Mouse (Mus musculus) liver, embryonic 15.5 days (tissue): ENCODE data around the gene BC067074. TPM values are rescaled to one million over a fixed set of nuclear protein-coding genes. Genes with fewer than 3 reads are reported as not detected.

Experiments used
- ATAC-seq: fragments of 200-750 bp; cut with Nextera tagmentation; 2 replicates; pipeline ENCODE4 v1.8.0; 2017; ENCODE audit warnings: moderate number of reproducible peaks, mild to moderate bottlenecking, moderate library complexity; ENCODE audit not compliant: insufficient read depth
- H3K27ac ChIP-seq: fragments of 300-500 bp; sonication (generic); replicated peaks from 2 replicates; pipeline ENCODE4 v1.5.1; 2015; ENCODE audit warnings: mild to moderate bottlenecking, inconsistent platforms
- H3K27me3 ChIP-seq: fragments of 300-500 bp; sonication (generic); 2 replicates; pipeline ENCODE4 v1.6.1; 2015; ENCODE audit warnings: mild to moderate bottlenecking, inconsistent platforms
- H3K36me3 ChIP-seq: fragments of 300-500 bp; sonication (generic); replicated peaks from 2 replicates; pipeline ENCODE4 v1.6.1; 2015; ENCODE audit warnings: moderate library complexity, mild to moderate bottlenecking, inconsistent platforms
- H3K4me1 ChIP-seq: fragments of 300-500 bp; sonication (generic); replicated peaks from 2 replicates; pipeline ENCODE4 v1.6.1; 2015; ENCODE audit warnings: inconsistent platforms
- H3K4me2 ChIP-seq: fragments of 300-500 bp; sonication (generic); 2 replicates; pipeline ENCODE4 v1.6.1; 2015; ENCODE audit warnings: moderate library complexity, mild to moderate bottlenecking, inconsistent platforms
- H3K4me3 ChIP-seq: fragments of 300-500 bp; sonication (generic); replicated peaks from 2 replicates; pipeline ENCODE4 v1.5.1; 2015; ENCODE audit warnings: mild to moderate bottlenecking, inconsistent platforms
- H3K9ac ChIP-seq: fragments of 300-500 bp; sonication (generic); 2 replicates; pipeline ENCODE4 v1.6.1; 2015; ENCODE audit warnings: moderate library complexity, mild to moderate bottlenecking, inconsistent platforms
- H3K9me3 ChIP-seq: fragments of 300-500 bp; sonication (generic); replicated peaks from 2 replicates; pipeline ENCODE4 v1.6.1; 2016; ENCODE audit warnings: inconsistent platforms
- WGBS: fragments of 180-500 bp; shearing (Covaris S2); methylation state at CpG from one replicate; pipeline ENCODE4 v1.1.7; 2015; ENCODE audit warnings: mixed read lengths; ENCODE audit not compliant: insufficient replicate concordance; 5-methylcytosine and 5-hydroxymethylcytosine counted together
- polyA plus RNA-seq: library from polyadenylated mRNA; unstranded; fragments of >200 nt; fragmentation: Nextera tagmentation; extraction: Ambion mirVana; gene quantifications from 2 replicates; pipeline ENCODE4 v1.2.1, GENCODE M21; 2015

BC067074 gene
- polyA plus RNA-seq, 1 experiment from 2014 or later = 0.18 TPM

DNA sequence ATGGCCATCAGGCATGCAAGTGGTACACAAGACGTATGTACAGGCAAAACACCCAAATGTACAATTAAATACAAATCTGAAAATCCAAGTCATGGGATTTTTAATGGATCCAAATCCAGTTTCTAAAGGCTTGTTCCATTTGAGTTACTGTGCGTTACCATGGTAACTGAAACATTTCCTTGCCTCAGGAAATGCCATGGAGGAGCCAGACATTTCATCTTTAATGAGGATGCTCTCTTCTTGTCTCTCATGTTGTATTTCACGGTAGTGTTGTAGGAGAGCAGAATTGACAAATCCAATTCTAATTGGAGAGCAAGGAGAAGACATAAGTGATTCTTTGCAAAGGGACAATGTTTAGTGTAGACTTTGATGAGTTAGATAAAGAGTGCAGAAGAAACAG, 31.3 kb downstream of the BC067074 start:
- no peak overlapping the region for H3K4me3 ChIP-seq
- no peaks in the 10 kb centered on the region for H3K4me1 ChIP-seq
- WGBS = 65% methylated on average over 3 of the region's 3 CpGs
- no peak overlapping the region for H3K9ac ChIP-seq
- no peak for ATAC-seq
- H3K27me3 ChIP-seq = no peaks in the 10 kb centered on the region
- H3K4me2 ChIP-seq = no peak overlapping the region
- H3K27ac ChIP-seq = no peak overlapping the region
- H3K9me3 ChIP-seq = no peaks in the 10 kb centered on the region
- H3K36me3 ChIP-seq = no peaks in the 10 kb centered on the region

DNA sequence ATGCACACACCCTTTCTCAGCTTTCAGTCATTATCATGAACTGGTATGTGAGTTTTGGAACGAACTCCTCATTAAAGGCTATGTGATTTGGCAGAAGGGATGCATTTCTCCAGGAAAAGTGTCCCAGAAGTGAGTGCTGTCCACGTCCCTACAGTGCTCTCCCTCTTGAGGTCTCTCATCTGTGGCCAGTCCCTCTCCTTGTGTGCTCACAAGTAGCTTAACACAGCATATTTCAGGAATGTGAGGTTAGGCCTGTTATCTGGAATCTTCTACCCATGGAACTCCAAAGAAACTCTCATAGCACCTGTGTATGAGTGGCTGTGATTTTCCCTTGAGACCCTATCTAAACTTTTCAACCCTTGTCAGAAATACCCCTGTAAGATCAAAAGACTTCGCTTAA, 32.7 kb downstream of the BC067074 start:
- Histone ChIP-seq H3K27ac (no peak overlapping the region), H3K4me3 (no peak overlapping the region), H3K36me3 (no peaks in the 10 kb centered on the region), H3K4me1 (no peaks in the 10 kb centered on the region), H3K9ac (no peak overlapping the region), H3K27me3 (no peaks in the 10 kb centered on the region), H3K4me2 (no peak overlapping the region), H3K9me3 (no peaks in the 10 kb centered on the region)
- 45% methylated on average over 3 of the region's 3 CpGs for WGBS
- no peak for ATAC-seq

DNA sequence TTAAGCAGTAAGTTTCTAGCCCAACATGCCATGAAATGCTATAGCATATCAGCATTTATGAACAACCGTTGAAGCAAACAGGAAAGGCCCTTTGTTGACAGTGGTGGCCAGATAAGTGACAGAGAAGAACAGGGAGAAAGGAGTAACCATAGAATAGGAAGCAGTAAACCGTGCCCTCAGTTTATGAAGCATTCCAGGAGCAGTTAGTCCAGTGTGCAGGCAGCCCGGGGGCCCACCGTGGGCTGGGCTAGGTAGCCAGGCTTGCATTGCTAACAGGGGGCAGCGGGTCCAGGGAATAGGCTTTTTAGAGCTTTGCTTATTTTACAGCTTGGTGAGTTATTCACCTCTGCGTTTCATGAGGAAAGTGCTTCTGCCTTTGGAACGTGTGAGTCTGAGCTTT, 39.3 kb downstream of the BC067074 start:
- WGBS = 28% methylated on average over 7 of the region's 7 CpGs
- ATAC-seq = no peak
- Histone ChIP-seq H3K27ac (no peak overlapping the region), H3K9ac (no peak overlapping the region), H3K27me3 (no peaks in the 10 kb centered on the region), H3K4me2 (no peak overlapping the region), H3K4me1 (no peaks in the 10 kb centered on the region), H3K4me3 (no peak overlapping the region), H3K9me3 (no peaks in the 10 kb centered on the region), H3K36me3 (no peaks in the 10 kb centered on the region)

DNA sequence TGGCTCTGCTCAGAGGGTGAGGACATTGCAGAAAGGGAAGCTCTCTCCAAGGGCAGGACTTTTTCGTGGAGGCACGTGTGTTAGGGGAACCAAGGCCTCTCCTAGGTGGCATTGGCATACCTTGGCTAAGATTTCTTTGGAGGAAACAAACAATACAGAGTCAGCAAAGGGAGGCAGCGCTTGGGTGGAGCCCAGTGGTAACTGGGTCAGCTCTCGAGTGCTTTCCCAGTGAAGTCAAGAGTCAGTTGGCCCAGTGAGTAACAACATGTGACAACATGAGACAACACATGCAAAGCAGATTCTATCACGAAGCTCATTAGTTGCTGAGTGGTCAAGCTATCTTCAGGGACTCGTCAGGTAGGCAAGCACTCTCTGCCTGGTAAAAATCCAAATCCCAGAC, 40.4 kb downstream of the BC067074 start:
- Histone ChIP-seq H3K4me2 (no peak overlapping the region), H3K9ac (no peak overlapping the region), H3K27ac (no peak overlapping the region), H3K27me3 (no peaks in the 10 kb centered on the region), H3K4me1 (no peaks in the 10 kb centered on the region), H3K9me3 (no peaks in the 10 kb centered on the region), H3K36me3 (no peaks in the 10 kb centered on the region), H3K4me3 (no peak overlapping the region)
- ATAC-seq = no peak
- WGBS = 40% methylated on average over 6 of the region's 6 CpGs

DNA sequence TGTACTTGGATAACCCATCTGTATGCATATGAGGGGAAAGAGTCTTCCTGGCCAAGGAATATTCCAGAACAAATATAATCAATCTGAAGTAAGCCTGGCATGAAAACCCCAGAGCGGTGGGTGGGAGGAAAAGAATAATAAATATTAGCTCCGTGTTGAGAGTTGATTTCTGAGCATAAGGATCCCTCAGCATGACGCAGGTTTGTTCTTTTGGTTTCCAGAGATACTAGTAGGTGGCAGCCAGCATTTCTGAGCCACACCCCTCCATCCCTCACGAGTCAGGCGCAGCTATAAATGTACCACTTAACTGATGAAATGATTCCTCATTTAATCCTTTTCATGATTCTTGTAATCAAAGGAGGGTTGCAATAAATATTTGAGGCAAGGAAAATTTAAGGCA, 41.0 kb downstream of the BC067074 start:
- Histone ChIP-seq H3K4me1 (no peaks in the 10 kb centered on the region), H3K4me3 (no peak overlapping the region), H3K36me3 (no peaks in the 10 kb centered on the region), H3K4me2 (no peak overlapping the region), H3K27ac (no peak overlapping the region), H3K9me3 (no peaks in the 10 kb centered on the region), H3K9ac (no peak overlapping the region), H3K27me3 (no peaks in the 10 kb centered on the region)
- ATAC-seq = no peak
- WGBS = 50% methylated on average over 5 of the region's 5 CpGs

DNA sequence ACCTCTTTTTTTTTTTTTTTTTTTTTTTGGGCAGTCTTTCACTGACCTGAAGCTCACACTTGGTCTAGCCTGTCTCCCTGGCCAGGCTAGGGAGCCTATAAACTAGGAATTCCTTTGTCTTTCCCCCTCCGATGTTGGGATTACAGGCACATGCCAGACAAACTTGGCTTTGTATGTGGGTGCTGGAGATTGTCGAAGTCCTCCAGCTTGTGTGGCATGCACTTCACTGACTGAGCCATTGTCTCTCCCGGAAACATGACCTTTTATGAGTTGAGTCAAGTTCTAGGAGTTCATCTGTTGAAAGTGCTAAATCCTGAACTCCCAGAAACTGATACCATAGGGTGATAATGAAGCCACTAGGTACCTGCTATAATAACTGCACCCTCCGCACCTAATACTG, 41.8 kb downstream of the BC067074 start:
- Histone ChIP-seq H3K4me1 (no peaks in the 10 kb centered on the region), H3K27ac (no peak overlapping the region), H3K9me3 (no peaks in the 10 kb centered on the region), H3K4me3 (no peak overlapping the region), H3K9ac (no peak overlapping the region), H3K4me2 (no peak overlapping the region), H3K27me3 (no peaks in the 10 kb centered on the region), H3K36me3 (no peaks in the 10 kb centered on the region)
- WGBS = 62% methylated on average over 4 of the region's 4 CpGs
- no peak for ATAC-seq

DNA sequence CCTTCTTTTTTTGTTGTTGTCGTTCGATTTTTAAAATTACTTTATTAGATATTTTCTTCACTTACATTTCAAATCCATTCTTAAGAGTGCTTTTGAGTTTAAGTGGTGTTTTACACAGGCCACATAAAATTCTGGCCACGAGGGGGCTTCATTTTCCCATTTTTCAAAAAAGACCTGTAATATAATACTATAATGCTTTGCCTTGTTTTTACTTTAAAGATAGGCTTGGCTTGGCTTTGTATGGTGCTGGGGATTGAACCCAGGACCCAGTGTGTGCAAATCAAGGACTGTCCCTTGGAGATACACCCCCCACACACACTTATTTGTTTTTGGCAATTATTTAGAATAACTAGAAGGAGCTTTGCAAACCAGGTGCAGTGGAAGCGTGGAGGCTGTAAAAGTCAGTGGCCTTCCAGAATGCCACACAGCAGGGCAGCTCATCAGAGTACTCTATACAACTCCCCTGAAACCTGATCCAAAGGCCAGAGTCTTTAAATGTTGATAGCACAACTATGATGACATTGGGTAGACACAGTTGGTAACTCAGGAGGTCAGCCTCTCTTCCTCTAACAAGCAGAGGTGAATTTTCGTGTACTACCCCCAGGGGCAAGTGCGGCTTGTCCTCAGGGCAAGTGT, 44.4 kb downstream of the BC067074 start:
- Histone ChIP-seq H3K9ac (no peak overlapping the region), H3K27ac (no peak overlapping the region), H3K9me3 (no peaks in the 10 kb centered on the region), H3K36me3 (no peaks in the 10 kb centered on the region), H3K4me2 (no peak overlapping the region), H3K4me3 (no peak overlapping the region), H3K4me1 (no peaks in the 10 kb centered on the region), H3K27me3 (no peaks in the 10 kb centered on the region)
- ATAC-seq = no peak
- WGBS = 45% methylated on average over 6 of the region's 6 CpGs

DNA sequence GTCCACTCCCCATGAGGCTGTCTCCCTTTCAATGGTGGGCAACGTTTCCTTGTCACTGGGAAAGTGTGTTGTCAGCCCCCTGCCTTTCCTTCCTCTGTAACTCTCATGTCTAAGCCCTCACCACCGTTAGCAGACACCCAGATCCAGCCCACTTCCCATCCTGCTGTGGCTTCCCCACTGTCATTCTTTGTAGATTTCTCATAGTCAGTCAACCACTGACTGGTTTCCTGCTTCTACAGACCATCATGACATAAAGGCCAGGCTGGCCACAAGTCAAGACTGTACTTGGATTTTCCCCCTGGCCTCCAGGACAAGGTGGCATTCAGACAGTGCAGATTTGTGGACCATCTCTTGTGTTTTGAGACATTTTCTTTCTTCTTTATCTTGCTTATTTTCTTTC, 47.7 kb downstream of the BC067074 start:
- ATAC-seq = no peak
- WGBS = 19% methylated on average over 2 of the region's 2 CpGs

DNA sequence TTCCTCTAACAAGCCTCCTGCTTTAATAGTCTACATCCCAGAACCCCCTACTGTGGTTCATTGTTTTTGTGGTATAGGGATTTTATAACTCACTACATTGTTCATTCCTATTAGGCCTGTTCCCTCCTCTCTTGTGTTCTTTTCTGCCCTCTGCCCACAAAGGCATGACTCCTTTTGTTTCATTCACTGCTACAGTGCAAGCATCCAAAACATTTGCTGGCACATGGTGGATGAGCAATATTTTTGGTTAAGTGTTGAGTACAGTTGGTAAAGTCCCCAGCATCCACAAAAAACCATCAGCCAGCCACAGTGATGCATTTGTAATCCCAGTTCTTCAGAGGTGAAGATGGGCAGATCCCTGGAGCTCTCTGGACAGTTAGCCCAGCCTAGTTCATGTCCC, 48.2 kb downstream of the BC067074 start:
- Histone ChIP-seq H3K27me3 (no peaks in the 10 kb centered on the region), H3K9ac (no peak overlapping the region)
- no peak for ATAC-seq

More for the DNA sequence above, 47.7 kb downstream of the BC067074 start:
- Histone ChIP-seq H3K27ac (no peak overlapping the region), H3K4me2 (no peak overlapping the region), H3K27me3 (no peaks in the 10 kb centered on the region), H3K4me3 (no peak overlapping the region), H3K4me1 (no peaks in the 10 kb centered on the region), H3K9me3 (no peaks in the 10 kb centered on the region), H3K36me3 (no peaks in the 10 kb centered on the region), H3K9ac (no peak overlapping the region)

DNA sequence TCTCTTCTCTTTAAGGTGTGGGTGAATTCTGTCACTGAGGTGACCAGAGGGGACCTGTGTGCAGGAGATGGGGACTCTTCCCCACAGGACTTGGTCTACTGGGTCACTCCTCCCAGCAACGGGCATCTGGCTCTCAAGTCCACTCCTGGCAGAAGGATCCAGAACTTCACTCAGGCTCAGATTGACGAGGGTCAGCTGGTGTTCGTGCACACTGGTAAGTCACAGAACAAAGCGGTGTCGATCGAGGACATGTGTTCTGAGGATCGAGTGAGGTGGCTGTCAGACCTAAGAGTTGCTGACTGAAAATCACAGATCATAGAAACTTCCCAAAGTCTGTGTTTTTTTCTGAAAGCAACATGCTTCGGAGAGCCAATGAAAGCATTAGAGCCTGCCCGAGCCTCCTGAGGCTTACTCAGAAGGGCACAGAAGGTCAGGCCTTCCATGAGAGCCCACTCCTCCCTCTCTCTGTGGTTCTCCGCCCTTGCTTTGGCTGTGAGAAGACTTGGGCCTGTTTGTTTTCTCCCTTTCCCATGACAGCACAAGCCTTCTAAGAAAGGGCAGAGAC, 49.5 kb downstream of the BC067074 start:
- WGBS = 71% methylated on average over 10 of the region's 10 CpGs
- no peaks in the 10 kb centered on the region for H3K27me3 ChIP-seq
- no peak overlapping the region for H3K4me2 ChIP-seq
- no peaks in the 10 kb centered on the region for H3K36me3 ChIP-seq
- no peak overlapping the region for H3K4me3 ChIP-seq
- no peak for ATAC-seq
- no peak overlapping the region for H3K9ac ChIP-seq
- no peaks in the 10 kb centered on the region for H3K4me1 ChIP-seq
- no peaks in the 10 kb centered on the region for H3K9me3 ChIP-seq
- H3K27ac ChIP-seq = no peak overlapping the region

More for the DNA sequence above, 48.2 kb downstream of the BC067074 start:
- Histone ChIP-seq H3K27ac (no peak overlapping the region), H3K4me3 (no peak overlapping the region), H3K4me1 (no peaks in the 10 kb centered on the region), H3K36me3 (no peaks in the 10 kb centered on the region), H3K9me3 (no peaks in the 10 kb centered on the region), H3K4me2 (no peak overlapping the region)

DNA sequence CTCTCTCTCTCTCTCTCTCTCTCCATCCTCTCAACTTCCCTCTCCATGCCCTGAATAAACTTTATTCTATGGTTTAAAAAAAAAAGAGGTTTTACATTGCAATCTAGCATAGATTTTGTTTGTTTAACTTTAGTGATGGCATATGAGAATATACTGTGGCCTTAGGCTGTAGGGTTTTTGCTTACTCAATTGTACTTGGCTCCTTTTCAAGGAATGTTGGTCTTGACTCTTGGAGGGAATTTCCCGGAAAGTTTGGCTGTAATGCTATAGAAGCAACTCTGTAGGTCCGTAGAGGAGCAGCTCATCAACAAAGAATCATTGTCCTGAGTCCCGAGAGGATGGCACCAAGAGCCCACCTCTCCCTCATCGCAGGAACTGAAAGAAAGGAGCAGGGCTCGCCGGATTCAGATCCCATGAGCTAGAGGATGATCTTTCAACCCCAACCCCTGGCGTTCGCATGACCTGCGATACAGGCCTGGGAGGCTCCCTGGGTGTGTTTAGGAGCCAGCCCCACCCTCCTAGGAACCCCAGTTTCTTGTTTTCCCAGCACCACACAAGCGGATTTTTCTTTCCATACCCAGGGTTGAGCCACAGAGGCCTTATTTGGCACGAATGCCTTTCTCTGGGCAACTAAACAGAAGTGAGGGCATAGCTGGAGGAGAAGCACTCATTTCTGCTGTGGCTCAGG, 57.9 kb downstream of the BC067074 start:
- no peak for ATAC-seq
- Histone ChIP-seq H3K9ac (no peak overlapping the region), H3K4me3 (no peak overlapping the region), H3K4me2 (no peak overlapping the region), H3K27me3 (no peaks in the 10 kb centered on the region), H3K9me3 (no peaks in the 10 kb centered on the region), H3K36me3 (no peaks in the 10 kb centered on the region), H3K4me1 (no peaks in the 10 kb centered on the region), H3K27ac (no peak overlapping the region)
- 70% methylated on average over 11 of the region's 11 CpGs for WGBS
